Mouse (Mus musculus): ENCODE data around the gene Drd3.

The Drd3 gene

GRCm38 (mm10) chr16:43753751-43754150 lies at the start of gene Drd3:
Gene Drd3 (plus strand): TSS chr16:43754026.
- in situ Hi-C loops (cut with MboI), result no loop called here

GRCm38 (mm10) chr16:43708335-43709061 lies 45.3 kb upstream of the Drd3 start:
- in situ Hi-C loops (cut with MboI), result no loop called here

GRCm38 (mm10) chr16:43709062-43709413 lies 44.8 kb upstream of the Drd3 start:
- in situ Hi-C loops (cut with MboI), result no loop called here

- in situ Hi-C loops (cut with MboI), result no loop called here
Measured at GRCm38 (mm10) chr16:43709432-43710133, 44.2 kb upstream of the Drd3 start.

GRCm38 (mm10) chr16:43710134-43710475 lies 43.7 kb upstream of the Drd3 start:
- in situ Hi-C loops (cut with MboI), result no loop called here

- in situ Hi-C loops (cut with MboI), result no loop called here
Measured at GRCm38 (mm10) chr16:43710651-43711050, 43.2 kb upstream of the Drd3 start.

GRCm38 (mm10) chr16:43711361-43711760 lies 42.5 kb upstream of the Drd3 start:
- in situ Hi-C loops (cut with MboI), result no loop called here

- in situ Hi-C loops (cut with MboI), result no loop called here
Measured at GRCm38 (mm10) chr16:43724444-43724843, 29.4 kb upstream of the Drd3 start.

- in situ Hi-C loops (cut with MboI), result no loop called here
Measured at GRCm38 (mm10) chr16:43729506-43730221, 24.2 kb upstream of the Drd3 start.

- in situ Hi-C loops (cut with MboI), result no loop called here
Measured at GRCm38 (mm10) chr16:43730281-43730680, 23.5 kb upstream of the Drd3 start.

- in situ Hi-C loops (cut with MboI), result no loop called here
Measured at GRCm38 (mm10) chr16:43732496-43732895, 21.3 kb upstream of the Drd3 start.

GRCm38 (mm10) chr16:43732900-43733299 lies 20.9 kb upstream of the Drd3 start:
- in situ Hi-C loops (cut with MboI), result no loop called here

GRCm38 (mm10) chr16:43737933-43738332 lies 15.9 kb upstream of the Drd3 start:
- in situ Hi-C loops (cut with MboI), result no loop called here

- in situ Hi-C loops (cut with MboI), result no loop called here
Measured at GRCm38 (mm10) chr16:43740936-43741335, 12.9 kb upstream of the Drd3 start.

- in situ Hi-C loops (cut with MboI), result no loop called here
Measured at GRCm38 (mm10) chr16:43748424-43748823, 5.4 kb upstream of the Drd3 start.

GRCm38 (mm10) chr16:43752900-43753299 lies 926 bp upstream of the Drd3 start:
- in situ Hi-C loops (cut with MboI), result no loop called here

GRCm38 (mm10) chr16:43772358-43772757 lies 18.5 kb downstream of the Drd3 start:
- in situ Hi-C loops (cut with MboI), result no loop called here

- in situ Hi-C loops (cut with MboI), result no loop called here
Measured at GRCm38 (mm10) chr16:43772766-43773165, 18.9 kb downstream of the Drd3 start.

- in situ Hi-C loops (cut with MboI), result no loop called here
Measured at GRCm38 (mm10) chr16:43773506-43773905, 19.7 kb downstream of the Drd3 start.

- in situ Hi-C loops (cut with MboI), result no loop called here
Measured at GRCm38 (mm10) chr16:43776886-43777285, 23.1 kb downstream of the Drd3 start.

- in situ Hi-C loops (cut with MboI), result loop anchor here (10.0 kb wide), 1 partner anchor 265 kb away; no protein-coding TSS in a partner anchor
Measured at GRCm38 (mm10) chr16:43799541-43799940, 45.7 kb downstream of the Drd3 start.

- in situ Hi-C loops (cut with MboI), result no loop called here
Measured at GRCm38 (mm10) chr16:43800119-43800721, 46.4 kb downstream of the Drd3 start.
